Mouse (Mus musculus): ENCODE data around the gene Pgap2.

DNA sequence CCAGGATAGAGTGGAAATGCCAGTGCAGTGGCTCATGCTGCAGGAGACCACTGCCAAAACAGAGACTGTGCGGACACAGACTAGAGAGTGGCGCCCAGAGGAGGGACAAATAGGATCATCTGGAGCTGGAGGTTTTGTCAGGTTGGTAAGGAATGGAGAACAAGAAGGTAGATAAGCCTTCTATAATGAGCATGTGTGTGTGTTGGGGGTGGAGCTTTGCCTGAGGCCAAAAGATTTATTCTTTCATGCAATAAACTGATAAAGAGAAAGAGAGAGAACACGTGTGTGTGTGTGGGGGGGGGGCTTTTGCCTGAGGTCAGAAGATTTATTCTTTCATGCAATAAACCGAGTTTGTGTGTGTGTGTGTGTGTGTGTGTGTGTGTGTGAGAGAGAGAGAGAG, 23.1 kb downstream of the Pgap2 start:
- no peak for TF ChIP-seq CTCF (IDR thresholded peaks at IDR 0.05; ENCODE audit: extremely low read depth, insufficient read depth, low read length)
- no peak for TF ChIP-seq POLR2A (IDR thresholded peaks at IDR 0.05; ENCODE audit: extremely low read depth, insufficient read depth, low read length)
